Mouse (Mus musculus) cerebellum, postnatal 36 days (tissue): ENCODE measurements at regions not wholly inside any gene's neighbourhood (a gene's known extent, or its start where the extent isn't known, plus 50 kb on each side); places are given as distances from the start of the nearest gene placed in this dataset.
"Not testable (repeated sequence)": the region's sequence is repeated elsewhere in the genome, so short reads cannot be mapped to it uniquely, and the experiment has no call there.

Experiments
- DNase-seq, 2 experiments: peaks; one replicate each; pipeline ENCODE4 v3.0.0; 2021 to 2022; ENCODE audit warnings: mixed read lengths in 2 of 2

GRCm38 (mm10) chr1:161614091-161614490, 119.6 kb downstream of the Tnfsf18 start:
- not testable (repeated sequence) for DNase-seq

DNA sequence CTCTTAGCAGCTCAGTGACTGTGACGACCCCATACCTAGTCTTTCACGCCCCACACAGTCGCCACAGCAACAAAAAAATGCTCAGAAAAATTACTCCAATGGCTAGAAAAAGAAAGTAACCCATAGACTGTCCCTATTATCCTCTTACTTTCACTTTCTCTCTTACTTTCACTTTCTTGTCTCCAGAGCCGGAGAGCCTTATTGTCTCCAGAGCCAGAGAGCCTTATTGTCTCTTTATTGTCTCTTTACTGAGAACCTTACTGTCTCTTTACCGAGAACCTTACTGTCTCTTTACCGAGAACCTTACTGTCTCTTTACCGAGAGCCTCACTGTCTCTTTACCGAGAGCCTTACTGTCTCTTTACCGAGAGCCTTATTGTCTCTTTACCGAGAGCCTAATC, 119.2 kb downstream of the Tnfsf18 start:
- DNase-seq, result not testable (repeated sequence)

DNA sequence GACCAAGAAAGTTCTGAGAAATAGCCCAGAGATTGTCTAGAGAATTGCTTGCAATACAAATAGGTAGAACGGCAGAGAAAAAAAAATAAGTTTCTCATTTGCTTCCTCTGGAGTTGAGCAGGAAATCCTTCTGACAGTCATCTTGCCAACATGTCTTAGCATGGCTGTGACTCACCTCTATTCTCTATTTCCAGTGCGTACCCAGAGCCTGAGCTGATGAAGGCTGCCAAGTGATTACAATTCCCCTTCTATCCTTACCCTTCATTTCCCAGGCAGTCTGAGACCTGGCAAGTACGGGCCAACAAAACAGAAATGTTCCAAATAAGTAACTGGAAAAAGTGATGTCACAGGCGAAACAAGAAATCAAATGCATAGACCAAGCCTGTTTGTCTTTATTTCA, 113.0 kb downstream of the Tnfsf18 start:
- DNase-seq, result no peak

- no peak for DNase-seq
Measured at GRCm38 (mm10) chr1:161602150-161602549, 107.7 kb downstream of the Tnfsf18 start.

DNA sequence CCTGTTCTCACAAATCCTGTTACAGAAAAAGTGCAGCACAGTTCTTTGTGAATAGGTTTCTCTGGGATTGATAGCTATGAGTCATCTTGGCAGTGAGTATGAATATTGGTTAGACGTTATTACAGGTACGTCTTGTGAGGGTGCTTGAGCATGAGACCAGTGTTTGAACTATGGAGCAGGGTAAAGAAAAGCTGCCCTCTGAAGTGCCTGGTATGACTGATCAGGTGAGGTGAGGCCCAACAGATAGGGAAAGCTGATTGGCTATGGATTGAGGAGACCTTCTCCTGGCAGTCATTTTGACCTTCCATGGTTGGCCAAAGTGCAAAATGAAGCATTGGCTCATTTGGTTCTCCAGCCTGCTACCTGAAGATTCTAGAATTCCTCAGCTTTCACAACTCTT, 106.7 kb downstream of the Tnfsf18 start:
- no peak for DNase-seq

DNA sequence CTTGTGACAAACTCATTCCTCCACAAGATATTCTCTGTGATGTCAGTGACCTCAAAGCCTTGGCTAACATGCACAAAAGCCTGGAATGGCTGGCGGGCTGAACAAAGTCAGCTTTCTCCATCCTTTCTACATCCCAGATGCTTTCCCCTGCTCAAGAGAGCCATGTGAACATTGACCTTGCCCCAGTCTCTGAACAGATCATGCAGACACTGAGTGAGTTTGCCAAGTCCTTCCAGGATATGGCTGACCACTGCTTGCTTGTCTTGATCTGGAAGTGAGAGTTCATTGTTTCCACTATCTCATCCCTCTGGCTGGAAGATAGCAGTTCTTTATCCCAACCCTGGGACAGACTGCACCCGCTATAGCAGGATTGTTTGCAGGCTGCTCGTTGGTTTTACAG, 103.7 kb downstream of the Tnfsf18 start:
- no peak for DNase-seq

- DNase-seq, result no peak
Measured at GRCm38 (mm10) chr1:161576530-161576929, 82.1 kb downstream of the Tnfsf18 start.

DNA sequence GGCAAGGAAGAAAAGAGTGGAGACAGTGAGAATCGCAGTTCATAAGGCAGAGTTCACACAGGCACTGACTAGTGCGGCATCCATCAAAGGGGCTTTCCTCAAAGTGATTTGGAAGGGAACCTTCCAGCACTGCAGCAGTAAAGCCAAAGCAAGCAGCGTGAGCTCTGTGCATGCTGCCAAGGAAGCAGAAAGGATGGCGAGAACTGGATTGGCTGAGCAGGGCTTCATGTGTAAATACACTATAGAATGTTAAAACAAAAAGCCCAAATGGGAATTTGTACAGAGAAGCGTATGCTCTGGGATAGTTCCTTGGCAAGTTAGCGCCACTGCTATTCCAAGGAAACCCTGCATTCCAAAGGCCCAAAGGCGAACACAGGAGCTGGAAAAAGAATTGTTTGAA, 81.5 kb downstream of the Tnfsf18 start:
- DNase-seq, result no peak

GRCm38 (mm10) chr1:161575171-161575570, 80.7 kb downstream of the Tnfsf18 start:
- no peak for DNase-seq

DNA sequence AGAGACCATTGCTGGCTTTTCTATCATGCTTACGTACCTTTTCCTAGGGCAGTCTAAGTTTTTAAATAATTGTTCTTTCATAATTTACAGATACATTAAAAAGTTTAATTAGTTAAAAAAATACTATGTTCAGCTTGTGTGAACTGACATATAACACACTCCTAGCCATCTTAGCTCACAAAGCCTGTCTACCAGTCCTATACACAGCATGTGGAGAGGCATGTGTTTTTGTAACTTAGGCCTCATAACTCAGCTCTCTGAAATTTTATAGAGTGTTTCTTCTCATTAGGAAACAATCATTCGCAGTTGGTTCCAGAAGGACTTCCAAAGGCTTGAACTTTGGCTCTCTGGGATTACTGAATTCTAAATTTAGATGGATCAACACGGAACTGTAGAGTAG, 76.3 kb downstream of the Tnfsf18 start:
- no peak for DNase-seq

- DNase-seq, result no peak
Measured at GRCm38 (mm10) chr1:161567826-161568225, 73.4 kb downstream of the Tnfsf18 start.

DNA sequence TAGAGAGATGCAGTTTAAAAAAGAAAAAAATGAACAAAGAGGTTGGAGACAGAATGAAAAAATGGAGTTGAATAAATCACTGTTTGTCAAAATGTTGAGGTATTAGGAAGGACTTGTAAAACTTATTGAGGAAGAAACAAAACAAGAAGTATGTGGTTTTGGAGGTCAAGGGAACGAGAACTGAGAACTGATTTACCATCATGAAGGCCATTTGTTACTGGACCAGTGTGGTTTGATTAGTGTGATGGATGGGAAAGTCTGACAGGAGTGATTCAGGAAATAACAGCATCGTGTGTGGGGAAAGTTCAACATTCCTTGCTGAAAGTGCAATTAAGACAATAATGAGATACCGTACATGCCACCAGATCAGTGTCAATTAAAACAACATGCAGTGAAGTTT, 65.9 kb downstream of the Tnfsf18 start:
- no peak for DNase-seq
